Mouse (Mus musculus) stomach, postnatal 0 days (tissue): ENCODE data around the gene AI661453.

Source experiments
- CTCF ChIP-seq: IDR thresholded peaks from 2 replicates; pipeline ENCODE4 v1.5.1; 2016; ENCODE audit warnings: antibody characterized with exemption, low read depth, mild to moderate bottlenecking, moderate library complexity
- EP300 ChIP-seq: optimal IDR thresholded peaks from 2 replicates; pipeline ENCODE3; 2016; ENCODE audit warnings: antibody characterized with exemption

- no peak for TF ChIP-seq EP300
- no peak for TF ChIP-seq CTCF
Observed at GRCm38 (mm10) chr17:47494132-47494531, 57.7 kb downstream of the AI661453 start.
